Mouse (Mus musculus): ENCODE data around the gene Nkx2-5.

GRCm38 (mm10) chr17:26868756-26869155 is 23.9 kb upstream of the Nkx2-5 start:
- TF ChIP-seq POLR2A (IDR thresholded peaks at IDR 0.05; ENCODE audit: low read depth, low read length) (no peak), CTCF (conservative IDR thresholded peaks at IDR 0.05; ENCODE audit: insufficient read depth, insufficient read length, low read depth, low read length) (no peak)
